Mouse (Mus musculus): ENCODE results near the gene Parvb.

GRCm38 (mm10) chr15:84298804-84299370, 67.0 kb downstream of the Parvb start:
- TF ChIP-seq POLR2A (IDR thresholded peaks at IDR 0.05; ENCODE audit: control insufficient read depth in 1 of 2, insufficient read depth in 1 of 2, low read depth in 1 of 2, low read length in 2 of 2, poor library complexity in 1 of 2) (no peak), CTCF (IDR thresholded peaks at IDR 0.05 in 2 of 3, conservative IDR thresholded peaks at IDR 0.05 in 1 of 3; ENCODE audit: control insufficient read depth in 1 of 3, insufficient read depth in 1 of 3, low read depth in 2 of 3, low read length in 3 of 3, poor library complexity in 1 of 3, severe bottlenecking in 1 of 3) (no peak), RCOR1 (IDR thresholded peaks at IDR 0.05; ENCODE audit: low read depth, low read length) (no peak), USF2 (IDR thresholded peaks at IDR 0.05; ENCODE audit: borderline replicate concordance in 1 of 2, insufficient read depth in 1 of 2, low read depth in 1 of 2, low read length in 2 of 2) (no peak), MAFK (IDR thresholded peaks at IDR 0.05; ENCODE audit: borderline replicate concordance, low read depth, low read length) (no peak), ZKSCAN1 (IDR thresholded peaks at IDR 0.05; ENCODE audit: low read depth, low read length) (no peak), ZC3H11A (IDR thresholded peaks at IDR 0.05; ENCODE audit: low read depth, low read length) (no peak), SMC3 (IDR thresholded peaks at IDR 0.05; ENCODE audit: low read depth, low read length) (no peak), POLR2AphosphoS5 (IDR thresholded peaks at IDR 0.05; ENCODE audit: borderline replicate concordance, low read depth, low read length) (no peak)

All from MEL (cell line).